Mouse (Mus musculus) bone marrow macrophage, adult 2 months (primary cell): ENCODE data around the gene Pfdn2.

Experiments
- CTCF ChIP-seq: IDR thresholded peaks from 2 replicates; pipeline ENCODE4 v1.5.1; 2012; ENCODE audit warnings: low read depth, mild to moderate bottlenecking, low read length, moderate library complexity
- POLR2A ChIP-seq: IDR thresholded peaks from 2 replicates; pipeline ENCODE4 v1.6.1; 2012; ENCODE audit warnings: mild to moderate bottlenecking, low read depth, low read length, borderline replicate concordance

DNA sequence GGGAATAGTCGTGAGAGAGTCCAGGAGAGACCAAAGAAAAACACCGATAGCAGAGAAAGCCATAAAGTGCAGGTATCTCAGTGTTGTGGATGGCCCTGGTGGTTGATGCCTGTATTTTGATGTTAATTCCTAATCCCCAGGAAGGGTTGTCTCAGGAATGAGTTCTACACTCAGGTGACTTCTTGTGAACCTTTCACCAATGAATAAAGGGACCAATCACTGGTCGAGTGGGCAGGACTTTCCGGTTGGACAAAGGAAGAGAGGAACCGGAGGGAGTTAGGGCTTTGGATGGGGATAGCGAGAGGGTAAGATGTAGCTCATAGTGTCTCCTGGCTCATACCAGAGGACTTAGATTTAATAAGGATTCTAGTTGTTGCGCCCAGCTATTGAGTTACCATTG lies 25.7 kb upstream of the Pfdn2 start:
- TF ChIP-seq CTCF (no peak), POLR2A (no peak)
